In the genomic region with DNA sequence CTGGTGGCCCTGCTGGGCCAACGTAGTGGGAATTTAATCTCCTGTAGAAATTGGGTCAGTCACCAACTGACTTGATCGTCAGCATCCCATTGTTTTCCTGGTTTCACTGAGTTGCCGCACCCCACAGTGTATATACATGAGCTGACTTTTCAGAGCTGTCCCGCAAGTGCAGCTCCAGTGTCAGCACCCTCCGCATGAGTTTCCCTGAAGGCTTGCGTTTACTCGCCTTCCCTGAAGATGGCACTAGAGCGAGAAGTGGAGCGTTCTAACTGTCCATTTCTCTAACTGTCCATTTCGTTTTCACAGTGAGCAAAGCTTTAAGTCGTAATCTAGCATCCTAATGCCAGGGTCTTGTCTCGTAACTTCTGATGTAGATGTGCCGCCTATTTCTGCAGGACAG, we compare ENCODE assay signal across 8 mouse cellular contexts. TPM values are rescaled to one million over a fixed set of nuclear protein-coding genes. Genes with fewer than 3 reads are reported as not detected.
DNase-seq lines count a peak whose midpoint lies in the region; TF ChIP-seq lines count a peak whose summit lies in the region.
"Had no signal": no experiment of that assay in that cellular context is flagged by ENCODE, and none has a peak within 500 bp of the region (broad histone marks: within the 10 kb centered on the region; RNA-seq: fewer than 3 reads in every experiment).

No protein-coding gene starts in this region.

- no peaks in the 10 kb centered on the region for H3K36me3 ChIP-seq in ES-Bruce4 (ENCODE audit: control insufficient read depth, insufficient read depth, low read length, poor library complexity, severe bottlenecking)

- no peak for TF ChIP-seq EP300 in ES-Bruce4 (IDR thresholded peaks at IDR 0.05; ENCODE audit: insufficient read depth, low read depth, low read length)

- no peaks in the 10 kb centered on the region for H3K4me1 ChIP-seq in ES-Bruce4 (ENCODE audit: control insufficient read depth, insufficient read depth, low read length)

- intact Hi-C loops in gastrocnemius, postnatal 36 days (cut with DNase I): no loop called here

- no peak overlapping the region for H3K9ac ChIP-seq in ES-Bruce4 (ENCODE audit: low read depth, poor library complexity, severe bottlenecking)
- H3K9ac ChIP-seq: midbrain, embryonic 12.5 days had no signal

- TF ChIP-seq CTCF in ES-Bruce4 (IDR thresholded peaks at IDR 0.05; ENCODE audit: low read depth, low read length): peak; percentile 33

- H3K27me3 ChIP-seq in ES-Bruce4 (ENCODE audit: control insufficient read depth, insufficient read depth, low read length, poor library complexity, severe bottlenecking): no peaks in the 10 kb centered on the region
- H3K27me3 ChIP-seq: midbrain, embryonic 12.5 days had no signal

- TF ChIP-seq POLR2A in ES-Bruce4 (IDR thresholded peaks at IDR 0.05; ENCODE audit: insufficient read depth, low read length): no peak

- no peak overlapping the region for H3K4me3 ChIP-seq in ES-Bruce4 (ENCODE audit: low read depth, low read length)
- H3K4me3 ChIP-seq: midbrain, embryonic 12.5 days had no signal

- H3K9me3 ChIP-seq in ES-Bruce4 (replicated peaks; ENCODE audit: control insufficient read depth, insufficient read depth, low read length, poor library complexity, severe bottlenecking): no peaks in the 10 kb centered on the region
- H3K9me3 ChIP-seq: midbrain, embryonic 12.5 days had no signal

- DNase-seq in layer of hippocampus, adult 11-12 months (ENCODE audit: low spot score): peak; percentile 60
- no peak for DNase-seq in layer of hippocampus, postnatal 36 days
- peak; percentile 60 for DNase-seq in adrenal gland, adult 2 months
- DNase-seq in kidney, postnatal 10 days: peak; percentile 40
- DNase-seq in gastrocnemius, postnatal 36 days: no peak
- DNase-seq in ovary, postnatal 14 days (ENCODE audit: low spot score): no peak

- H3K27ac ChIP-seq in ES-Bruce4 (ENCODE audit: insufficient read depth, low read length): no peak overlapping the region
- H3K27ac ChIP-seq: midbrain, embryonic 12.5 days had no signal

RNA-seq across cellular contexts. Expression of a gene that starts 36.8 kb away (rescaled TPM):
- 10 to 100 TPM; 18.4 to 19.4 TPM for total RNA-seq in layer of hippocampus, postnatal 36 days (2021)
- 17.1 and 17.3 TPM in 2 replicates for polyA plus RNA-seq in ES-Bruce4 (2011; ENCODE audit: insufficient read depth, insufficient read length, low read depth, missing spikeins)
- total RNA-seq in adrenal gland, adult 2 months (2021): 10 to 100 TPM; 34.7 to 38.7 TPM
- 19.4 and 31.2 TPM in 2 replicates for polyA plus RNA-seq in adrenal gland, adult 2 months (2012; rRNA removed)
- 10 to 100 TPM; 17.7 to 20.7 TPM for total RNA-seq in gastrocnemius, postnatal 36 days (2021)

Comparison
In these comparisons a context has a peak if more than half of its experiments do, and no peak if none do; other contexts are left out.
1. DNase-seq: peak in layer of hippocampus, adult 11-12 months (single experiment), adrenal gland, adult 2 months (single experiment) and kidney, postnatal 10 days (single experiment); none in layer of hippocampus, postnatal 36 days (0 of 2), gastrocnemius, postnatal 36 days (0 of 2) and ovary, postnatal 14 days (single experiment).